8 mouse cellular contexts compared by ENCODE assay signal in genomic region chr2:65414237-65414636, GRCm38 (mm10). TPM values are rescaled to one million over a fixed set of nuclear protein-coding genes. Genes with fewer than 3 reads are reported as not detected.
DNase-seq lines count a peak whose midpoint lies in the region; ATAC-seq and TF ChIP-seq lines count a peak whose summit lies in the region.

No protein-coding gene starts in this region.

- TF ChIP-seq CTCF in lung, adult 2 months (IDR thresholded peaks at IDR 0.05; ENCODE audit: insufficient read depth, low read length) = no peak

- H3K36me3 ChIP-seq in heart, embryonic 12.5 days = no peaks in the 10 kb centered on the region
- no peaks in the 10 kb centered on the region for H3K36me3 ChIP-seq in kidney, embryonic 14.5 days (ENCODE audit: control insufficient read depth, insufficient read depth, low read length)
- no peaks in the 10 kb centered on the region for H3K36me3 ChIP-seq in neural tube, embryonic 13.5 days

- no peak overlapping the region for H3K27ac ChIP-seq in heart, embryonic 12.5 days (ENCODE audit: poor library complexity, severe bottlenecking)
- H3K27ac ChIP-seq in kidney, embryonic 14.5 days (ENCODE audit: low read depth, low read length) = no peak overlapping the region
- peak overlapping the region; percentile 84 for H3K27ac ChIP-seq in neural tube, embryonic 13.5 days (replicated peaks)

- H3K4me2 ChIP-seq in heart, embryonic 12.5 days = peak overlapping the region; percentile 77
- peak overlapping the region; percentile 71 for H3K4me2 ChIP-seq in kidney, embryonic 14.5 days (replicated peaks; ENCODE audit: low read depth, low read length)
- H3K4me2 ChIP-seq in neural tube, embryonic 13.5 days = peak overlapping the region; percentile 61

- peak; percentile 24 to 33 for DNase-seq in left cerebral cortex, adult 18-20 months (ENCODE audit: low spot score in 2 of 2)
- DNase-seq in left cerebral cortex, adult 11 months (ENCODE audit: low spot score) = no peak
- DNase-seq in embryo, embryonic 10 days (ENCODE audit: low spot score) = peak; percentile 80
- DNase-seq in lung, adult 2 months = peak; percentile 9
- DNase-seq in urinary bladder, adult 18-20 months (ENCODE audit: low spot score in 2 of 2) = no peak

- ATAC-seq in heart, embryonic 12.5 days (ENCODE audit: insufficient number of reproducible peaks, low FRiP score) = peak; percentile 91
- ATAC-seq in kidney, embryonic 14.5 days (ENCODE audit: low FRiP score, low TSS enrichment) = peak; percentile 93
- ATAC-seq in neural tube, embryonic 13.5 days (ENCODE audit: low read depth) = peak; percentile 94

- H3K9ac ChIP-seq in heart, embryonic 12.5 days = no peak overlapping the region; the same call in 1 of the 2 replicates
- peak overlapping the region; percentile 23; the same call in 1 of the 2 replicates for H3K9ac ChIP-seq in kidney, embryonic 14.5 days (ENCODE audit: low read depth, low read length)
- H3K9ac ChIP-seq in neural tube, embryonic 13.5 days = peak overlapping the region; percentile 63

- H3K9me3 ChIP-seq in heart, embryonic 12.5 days (replicated peaks) = peaks cover 8% of the 10 kb centered on the region; the same call in 1 of the 2 replicates
- no peaks in the 10 kb centered on the region for H3K9me3 ChIP-seq in kidney, embryonic 14.5 days (ENCODE audit: control insufficient read depth, low read length)
- no peaks in the 10 kb centered on the region for H3K9me3 ChIP-seq in neural tube, embryonic 13.5 days

- peaks cover 4% of the 10 kb centered on the region; the same call in 1 of the 2 replicates for H3K4me1 ChIP-seq in heart, embryonic 12.5 days (replicated peaks)
- H3K4me1 ChIP-seq in kidney, embryonic 14.5 days (ENCODE audit: control insufficient read depth, insufficient read depth, low read length) = 0 out of 2 replicates have a peak, but pooled peaks cover 6% of the 10 kb centered on the region
- H3K4me1 ChIP-seq in lung, adult 2 months (ENCODE audit: control insufficient read depth, insufficient read depth, low read length) = no peaks in the 10 kb centered on the region; the same call in 1 of the 2 replicates
- H3K4me1 ChIP-seq in neural tube, embryonic 13.5 days (replicated peaks) = peaks cover 23% of the 10 kb centered on the region

- 0% methylated on average over 7 of the region's 7 CpGs for WGBS in heart, embryonic 12.5 days
- WGBS in kidney, embryonic 14.5 days = 0% methylated on average over 7 of the region's 7 CpGs
- under 1% methylated on average over 7 of the region's 7 CpGs for WGBS in lung, adult 2 months
- 0% methylated on average over 7 of the region's 7 CpGs for WGBS in neural tube, embryonic 13.5 days

- TF ChIP-seq POLR2A in lung, adult 2 months (IDR thresholded peaks at IDR 0.05; ENCODE audit: borderline replicate concordance, extremely low read depth, low read depth, low read length) = no peak

- H3K27me3 ChIP-seq in heart, embryonic 12.5 days (replicated peaks) = no peaks in the 10 kb centered on the region
- H3K27me3 ChIP-seq in kidney, embryonic 14.5 days (ENCODE audit: control insufficient read depth, insufficient read depth, low read length) = no peaks in the 10 kb centered on the region
- no peaks in the 10 kb centered on the region for H3K27me3 ChIP-seq in neural tube, embryonic 13.5 days

- H3K4me3 ChIP-seq in heart, embryonic 12.5 days = peak overlapping the region; percentile 41
- peak overlapping the region; percentile 30 for H3K4me3 ChIP-seq in kidney, embryonic 14.5 days (ENCODE audit: low read length)
- H3K4me3 ChIP-seq in lung, adult 2 months (replicated peaks; ENCODE audit: extremely low read depth, low read depth, low read length) = peak overlapping the region; percentile 41
- H3K4me3 ChIP-seq in neural tube, embryonic 13.5 days = peak overlapping the region; percentile 29

RNA-seq across cellular contexts. Expression of gene Slc38a11, which starts 50.4 kb away (rescaled TPM):
- total RNA-seq in left cerebral cortex, adult 18-20 months (2021) = 1 to 10 TPM; 1.7 TPM
- 0.21 TPM in 1 of 2 replicates, not detected in the other for polyA plus RNA-seq in heart, embryonic 12.5 days (2016; fragmentation: Nextera tagmentation; extraction: Ambion mirVana)
- 0.17 and 0.73 TPM in 2 replicates for polyA plus RNA-seq in kidney, embryonic 14.5 days (2014; fragmentation: Nextera tagmentation; extraction: Ambion mirVana)
- polyA plus RNA-seq in lung, adult 2 months (2012; rRNA removed) = 0.62 and 1.2 TPM in 2 replicates
- 0.22 and 1.5 TPM in 2 replicates for polyA plus RNA-seq in neural tube, embryonic 13.5 days (2015; fragmentation: Nextera tagmentation; extraction: Ambion mirVana)

Comparison
In these comparisons a context has a peak if more than half of its experiments do, and no peak if none do; other contexts are left out.
1. DNase-seq: peak in left cerebral cortex, adult 18-20 months (2 of 2), embryo, embryonic 10 days (single experiment) and lung, adult 2 months (single experiment); none in left cerebral cortex, adult 11 months (single experiment) and urinary bladder, adult 18-20 months (0 of 2).
2. Peak in every context shown above with its lines, with median percentiles within 50 percentile points of each other: ATAC-seq, H3K4me2 ChIP-seq and H3K4me3 ChIP-seq.